Mouse (Mus musculus): Measurements from ENCODE around the gene Myo9a. TPM values are rescaled to one million over a fixed set of nuclear protein-coding genes. Genes with fewer than 3 reads are reported as not detected.
"Not testable (repeated sequence)": the region's sequence is repeated elsewhere in the genome, so short reads cannot be mapped to it uniquely, and the experiment has no call there.

The Myo9a gene
- total and polyA plus RNA-seq, 3 experiments, result 3.3 to 131 (median 4.5) TPM

DNA sequence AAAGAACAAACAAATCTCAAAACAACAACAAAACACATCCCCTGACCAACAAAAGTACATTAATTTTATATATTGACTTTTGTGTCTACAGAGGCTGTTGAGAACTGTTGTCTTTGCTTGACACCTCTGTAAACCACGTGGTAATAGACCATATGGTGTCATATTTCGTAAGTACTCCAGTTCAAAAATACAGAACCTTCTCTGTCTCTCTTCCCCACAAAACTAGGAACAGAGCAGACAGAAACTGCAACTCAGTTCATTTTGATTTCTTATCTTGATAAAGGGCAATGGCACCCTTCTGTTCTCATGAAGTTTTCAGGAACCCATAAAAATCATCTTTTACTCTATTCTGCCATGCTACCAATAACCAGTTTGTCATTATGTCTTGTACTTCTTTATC is 4.5 kb downstream of the Myo9a start (continued):
- no peak for TF ChIP-seq GABPA (IDR thresholded peaks at IDR 0.05; ENCODE audit: low read depth, low read length)

DNA sequence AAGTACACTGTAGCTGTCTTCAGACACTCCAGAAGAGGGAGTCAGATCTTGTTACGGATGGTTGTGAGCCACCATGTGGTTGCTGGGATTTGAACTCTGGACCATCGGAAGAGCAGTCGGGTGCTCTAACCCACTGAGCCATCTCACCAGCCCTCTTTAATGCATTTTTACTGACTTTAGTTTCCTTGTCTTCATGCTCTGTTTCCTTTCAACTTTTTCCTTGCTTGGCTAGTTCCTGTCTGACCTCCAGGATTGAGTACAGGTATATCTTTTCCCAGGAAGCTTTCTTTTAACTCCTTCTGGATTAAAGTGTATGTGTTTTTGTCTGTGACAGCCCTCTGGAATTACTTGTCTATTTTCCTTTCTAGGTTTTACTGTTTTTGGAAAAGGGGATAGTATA is 6.3 kb downstream of the Myo9a start:
- not testable (repeated sequence) for H3K79me2 ChIP-seq (ENCODE audit: control insufficient read depth, insufficient read depth, low read length, poor library complexity); DNase-seq (ENCODE audit: low read depth, low spot score)

DNA sequence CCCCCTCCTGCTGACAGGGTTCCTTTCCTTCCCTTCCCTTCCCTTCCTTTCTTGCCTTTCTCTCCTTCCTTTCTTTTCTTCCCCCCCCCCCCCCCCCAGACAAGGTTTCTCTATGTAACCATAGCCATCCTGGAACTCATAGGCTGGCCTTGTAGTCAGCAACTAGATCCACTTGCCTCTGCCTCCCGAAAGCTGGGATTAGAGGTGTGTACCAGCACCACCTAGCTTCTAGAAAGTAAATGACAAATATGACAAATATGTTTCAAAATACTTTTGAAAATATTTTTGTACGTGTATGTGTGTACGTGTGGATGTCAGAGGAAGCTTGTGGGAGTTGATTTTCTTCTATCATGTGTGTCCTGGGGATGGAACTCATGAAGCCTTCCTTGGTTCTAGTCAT is 9.8 kb downstream of the Myo9a start:
- H3K27ac ChIP-seq (ENCODE audit: control insufficient read depth, low read depth, low read length), result no peak overlapping the region
- H3K27me3 ChIP-seq (ENCODE audit: control insufficient read depth in 1 of 2, insufficient read depth in 2 of 2, low read length in 2 of 2), result no peaks in the 10 kb centered on the region
- peak; percentile 50 for DNase-seq (ENCODE audit: low read depth, low spot score)
- TF ChIP-seq MEF2A (IDR thresholded peaks at IDR 0.05; ENCODE audit: extremely low read depth, insufficient replicate concordance, low read depth, low read length, poor library complexity, severe bottlenecking) (no peak), UBTF (IDR thresholded peaks at IDR 0.05; ENCODE audit: borderline replicate concordance, insufficient read depth, low read depth, low read length) (no peak), RAD21 (IDR thresholded peaks at IDR 0.05; ENCODE audit: low read depth, low read length) (peak; percentile 46), ZC3H11A (IDR thresholded peaks at IDR 0.05; ENCODE audit: low read depth, low read length) (peak; percentile 10; the same call in 1 of the 2 replicates), SMC3 (IDR thresholded peaks at IDR 0.05; ENCODE audit: low read depth, low read length) (peak; percentile 55), CTCF (IDR thresholded peaks at IDR 0.05 in 2 of 3, conservative IDR thresholded peaks at IDR 0.05 in 1 of 3; ENCODE audit: control insufficient read depth in 1 of 3, insufficient read depth in 1 of 3, low read depth in 2 of 3, low read length in 3 of 3, poor library complexity in 1 of 3, severe bottlenecking in 1 of 3) (peak; percentile 14 to 61 (median 32); a peak in 3 of 6 replicates), GATA1 (IDR thresholded peaks at IDR 0.05; ENCODE audit: low read depth, low read length) (no peak), RCOR1 (IDR thresholded peaks at IDR 0.05; ENCODE audit: low read depth, low read length) (no peak), TAL1 (IDR thresholded peaks at IDR 0.05; ENCODE audit: low read length) (no peak)
- no peak overlapping the region for H3K4me3 ChIP-seq (ENCODE audit: control insufficient read depth in 1 of 2, insufficient read depth in 1 of 2, low read depth in 2 of 2, low read length in 2 of 2)
- peaks cover 0 to 6% of the 10 kb centered on the region in 2 experiments; a peak in 2 of 4 replicates for H3K36me3 ChIP-seq (ENCODE audit: control insufficient read depth in 1 of 2, insufficient read depth in 2 of 2, low read length in 2 of 2)
- no peak overlapping the region for H3K9ac ChIP-seq (ENCODE audit: control insufficient read depth, low read depth, low read length, poor library complexity, severe bottlenecking)
- peaks cover 2% of the 10 kb centered on the region in 2 experiments; a peak in 3 of 4 replicates for H3K4me1 ChIP-seq (ENCODE audit: control insufficient read depth in 1 of 2, insufficient read depth in 2 of 2, low read length in 2 of 2)
- no peaks in the 10 kb centered on the region for H3K9me3 ChIP-seq (replicated peaks; ENCODE audit: insufficient read depth, low read length)
- no peaks in the 10 kb centered on the region for H3K79me2 ChIP-seq (ENCODE audit: control insufficient read depth, insufficient read depth, low read length, poor library complexity)

More for the DNA sequence above, 6.3 kb downstream of the Myo9a start:
- H3K27ac ChIP-seq (ENCODE audit: control insufficient read depth, low read depth, low read length); H3K9ac ChIP-seq (ENCODE audit: control insufficient read depth, low read depth, low read length, poor library complexity, severe bottlenecking); H3K27me3 ChIP-seq (ENCODE audit: control insufficient read depth in 1 of 2, insufficient read depth in 2 of 2, low read length in 2 of 2); H3K9me3 ChIP-seq (replicated peaks; ENCODE audit: insufficient read depth, low read length); H3K4me3 ChIP-seq (ENCODE audit: control insufficient read depth in 1 of 2, insufficient read depth in 1 of 2, low read depth in 2 of 2, low read length in 2 of 2): not testable (repeated sequence)
- peaks cover 0 to 13% of the 10 kb centered on the region in 2 experiments; a peak in 2 of 4 replicates for H3K36me3 ChIP-seq (ENCODE audit: control insufficient read depth in 1 of 2, insufficient read depth in 2 of 2, low read length in 2 of 2)
- peaks cover 2 to 11% of the 10 kb centered on the region in 2 experiments; a peak in 3 of 4 replicates for H3K4me1 ChIP-seq (ENCODE audit: control insufficient read depth in 1 of 2, insufficient read depth in 2 of 2, low read length in 2 of 2)

DNA sequence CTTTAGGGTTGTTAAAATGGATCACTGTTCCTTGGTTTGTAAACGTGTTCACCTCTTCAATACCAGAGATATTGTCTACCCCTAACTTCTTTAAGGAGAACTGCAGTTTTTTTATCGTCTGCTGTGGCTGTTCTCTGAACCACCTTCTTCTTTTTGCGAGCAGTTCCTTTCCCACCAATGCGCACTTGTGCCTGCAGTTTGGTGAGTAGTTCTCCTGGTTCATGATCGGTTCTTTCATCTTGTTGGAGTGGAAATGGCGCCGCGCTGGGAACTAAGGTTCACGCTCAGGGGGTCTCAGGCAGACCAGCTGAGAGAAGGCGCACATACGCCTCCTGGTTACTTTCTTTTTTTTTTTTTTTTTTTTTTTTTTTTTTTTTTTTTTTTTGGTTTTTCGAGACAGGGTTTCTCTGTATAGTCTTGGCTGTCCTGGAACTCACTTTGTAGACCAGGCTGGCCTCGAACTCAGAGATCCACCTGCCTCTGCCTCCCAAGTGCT is 16.3 kb downstream of the Myo9a start:
- H3K79me2 ChIP-seq (ENCODE audit: control insufficient read depth, insufficient read depth, low read length, poor library complexity); H3K4me3 ChIP-seq (ENCODE audit: control insufficient read depth in 1 of 2, insufficient read depth in 1 of 2, low read depth in 2 of 2, low read length in 2 of 2); H3K9me3 ChIP-seq (replicated peaks; ENCODE audit: insufficient read depth, low read length); DNase-seq (ENCODE audit: low read depth, low spot score); H3K27me3 ChIP-seq (ENCODE audit: control insufficient read depth in 1 of 2, insufficient read depth in 2 of 2, low read length in 2 of 2); H3K9ac ChIP-seq (ENCODE audit: control insufficient read depth, low read depth, low read length, poor library complexity, severe bottlenecking); H3K4me1 ChIP-seq (ENCODE audit: control insufficient read depth in 1 of 2, insufficient read depth in 2 of 2, low read length in 2 of 2); H3K36me3 ChIP-seq (ENCODE audit: control insufficient read depth in 1 of 2, insufficient read depth in 2 of 2, low read length in 2 of 2); H3K27ac ChIP-seq (ENCODE audit: control insufficient read depth, low read depth, low read length): not testable (repeated sequence)
- peak; percentile 54; the same call in 1 of the 2 replicates for TF ChIP-seq ZNF384 (IDR thresholded peaks at IDR 0.05; ENCODE audit: low read depth, low read length)

DNA sequence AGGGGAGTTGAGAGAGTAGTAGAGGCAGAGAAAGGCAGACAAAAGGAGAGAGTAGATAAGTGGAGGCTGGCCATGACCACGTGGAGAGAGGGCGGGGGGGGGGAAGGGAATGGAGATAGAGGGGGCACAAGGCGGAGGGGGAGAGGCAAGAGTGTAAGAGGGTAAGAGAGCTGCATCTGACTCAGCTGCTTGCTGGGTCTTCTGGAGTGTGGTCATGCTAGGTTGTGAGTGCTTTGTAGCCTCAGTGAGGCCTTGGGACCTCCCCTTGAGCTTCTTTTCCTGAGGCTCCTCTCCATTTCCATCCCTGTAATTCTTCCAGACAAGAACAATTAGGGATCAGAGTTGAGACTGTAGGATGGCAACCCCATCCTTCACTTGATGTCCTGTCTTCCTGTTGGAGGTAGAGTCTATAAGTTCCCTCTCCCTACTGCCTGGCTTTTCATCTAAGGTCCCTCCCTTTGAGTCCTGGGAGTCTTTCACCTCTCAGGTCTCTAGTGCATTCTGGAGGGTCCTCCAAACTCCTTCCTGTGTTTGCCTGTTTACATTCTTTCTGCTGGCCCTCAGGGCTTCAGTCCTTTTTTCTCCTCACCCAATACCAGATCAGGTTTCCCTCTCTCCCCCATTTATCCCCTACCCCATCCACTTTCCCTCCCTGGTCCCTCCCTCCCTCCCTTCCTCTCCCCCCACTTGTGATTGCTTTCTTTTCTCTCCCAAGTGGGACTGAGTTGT is 55.5 kb downstream of the Myo9a start:
- H3K4me3 ChIP-seq (ENCODE audit: control insufficient read depth in 1 of 2, insufficient read depth in 1 of 2, low read depth in 2 of 2, low read length in 2 of 2); H3K27ac ChIP-seq (ENCODE audit: control insufficient read depth, low read depth, low read length); H3K9ac ChIP-seq (ENCODE audit: control insufficient read depth, low read depth, low read length, poor library complexity, severe bottlenecking); H3K79me2 ChIP-seq (ENCODE audit: control insufficient read depth, insufficient read depth, low read length, poor library complexity); H3K9me3 ChIP-seq (replicated peaks; ENCODE audit: insufficient read depth, low read length); H3K36me3 ChIP-seq (ENCODE audit: control insufficient read depth in 1 of 2, insufficient read depth in 2 of 2, low read length in 2 of 2); H3K4me1 ChIP-seq (ENCODE audit: control insufficient read depth in 1 of 2, insufficient read depth in 2 of 2, low read length in 2 of 2); H3K27me3 ChIP-seq (ENCODE audit: control insufficient read depth in 1 of 2, insufficient read depth in 2 of 2, low read length in 2 of 2); DNase-seq (ENCODE audit: low read depth, low spot score): not testable (repeated sequence)
